Mouse (Mus musculus): ENCODE results near the gene Plcl2.

- TF ChIP-seq ZC3H11A (IDR thresholded peaks at IDR 0.05; ENCODE audit: low read depth, low read length) (no peak), RCOR1 (IDR thresholded peaks at IDR 0.05; ENCODE audit: low read depth, low read length) (no peak), POLR2A (IDR thresholded peaks at IDR 0.05; ENCODE audit: control insufficient read depth in 1 of 2, insufficient read depth in 1 of 2, low read depth in 1 of 2, low read length in 2 of 2, poor library complexity in 1 of 2) (no peak), CTCF (IDR thresholded peaks at IDR 0.05 in 2 of 3, conservative IDR thresholded peaks at IDR 0.05 in 1 of 3; ENCODE audit: control insufficient read depth in 1 of 3, insufficient read depth in 1 of 3, low read depth in 2 of 3, low read length in 3 of 3, poor library complexity in 1 of 3, severe bottlenecking in 1 of 3) (no peak), POLR2AphosphoS2 (IDR thresholded peaks at IDR 0.05; ENCODE audit: low read length) (no peak), TCF12 (IDR thresholded peaks at IDR 0.05; ENCODE audit: low read depth, low read length) (no peak), HCFC1 (IDR thresholded peaks at IDR 0.05; ENCODE audit: low read depth, low read length) (no peak)
These were observed 40.1 kb upstream of the Plcl2 start for GRCm38 (mm10) chr17:50469126-50469525.

All from MEL (cell line).